20 mouse cellular contexts compared by ENCODE assay signal in the genomic region with DNA sequence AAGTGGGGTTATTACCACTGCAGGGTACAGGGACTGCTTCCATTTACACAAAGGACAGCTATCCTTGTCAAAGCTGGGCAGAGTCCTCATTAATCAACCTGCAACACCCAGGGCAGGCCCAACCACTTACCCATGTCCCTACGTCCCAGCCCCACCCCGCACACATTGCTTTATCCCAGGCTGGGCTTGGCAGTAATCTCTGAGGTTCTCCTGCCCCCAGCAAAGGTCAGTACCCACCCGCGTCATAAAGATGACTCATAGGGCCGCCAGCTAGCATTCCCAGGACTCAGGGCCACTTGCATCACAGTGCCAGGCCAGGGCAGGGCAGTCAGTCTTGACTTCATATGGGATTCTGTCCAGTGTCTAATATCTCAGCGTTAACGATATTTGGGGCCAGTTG. TPM values are rescaled to one million over a fixed set of nuclear protein-coding genes. Genes with fewer than 3 reads are reported as not detected.
A peak's percentile ranks its signal among the peaks of the same experiment; 100 is the strongest.
DNase-seq lines count a peak whose midpoint lies in the region; ATAC-seq and TF ChIP-seq lines count a peak whose summit lies in the region.
"Had no signal": no experiment of that assay in that cellular context is flagged by ENCODE, and none has a peak within 500 bp of the region (broad histone marks: within the 10 kb centered on the region; RNA-seq: fewer than 3 reads in every experiment).

No protein-coding gene starts in this region.

- H3K4me3 ChIP-seq in intestine, embryonic 15.5 days (replicated peaks) = no peak overlapping the region
- no peak overlapping the region for H3K4me3 ChIP-seq in stomach, postnatal 0 days (ENCODE audit: low read depth, low read length)
- H3K4me3 ChIP-seq: forebrain, embryonic 12.5 days; heart, adult 2 months; liver, embryonic 15.5 days; midbrain, embryonic 12.5 days had no signal

- TF ChIP-seq EP300 in stomach, postnatal 0 days (optimal IDR thresholded peaks at IDR 0.05) = no peak

- no peaks in the 10 kb centered on the region for H3K9me3 ChIP-seq in intestine, embryonic 15.5 days
- H3K9me3 ChIP-seq in stomach, postnatal 0 days (ENCODE audit: control insufficient read depth, low read length) = no peaks in the 10 kb centered on the region
- H3K9me3 ChIP-seq: forebrain, embryonic 12.5 days; liver, embryonic 15.5 days; midbrain, embryonic 12.5 days had no signal

- H3K27ac ChIP-seq in intestine, embryonic 15.5 days = no peak overlapping the region
- H3K27ac ChIP-seq in stomach, postnatal 0 days (replicated peaks) = no peak overlapping the region
- H3K27ac ChIP-seq: forebrain, embryonic 12.5 days; heart, adult 2 months; liver, embryonic 15.5 days; macrophage; midbrain, embryonic 12.5 days had no signal

- no peak overlapping the region for H3K9ac ChIP-seq in intestine, embryonic 15.5 days
- no peak overlapping the region for H3K9ac ChIP-seq in stomach, postnatal 0 days (ENCODE audit: low read length)
- H3K9ac ChIP-seq: forebrain, embryonic 12.5 days; liver, embryonic 15.5 days; midbrain, embryonic 12.5 days had no signal

- no peaks in the 10 kb centered on the region for H3K36me3 ChIP-seq in intestine, embryonic 15.5 days
- H3K36me3 ChIP-seq in stomach, postnatal 0 days (ENCODE audit: control insufficient read depth, insufficient read depth, low read length) = no peaks in the 10 kb centered on the region
- H3K36me3 ChIP-seq: forebrain, embryonic 12.5 days; G1E; liver, embryonic 15.5 days; midbrain, embryonic 12.5 days had no signal

- H3K4me2 ChIP-seq in intestine, embryonic 15.5 days (replicated peaks) = no peak overlapping the region
- H3K4me2 ChIP-seq in stomach, postnatal 0 days (replicated peaks; ENCODE audit: low read depth) = no peak overlapping the region
- H3K4me2 ChIP-seq: forebrain, embryonic 12.5 days; liver, embryonic 15.5 days; midbrain, embryonic 12.5 days had no signal

- TF ChIP-seq CTCF in stomach, postnatal 0 days (IDR thresholded peaks at IDR 0.05; ENCODE audit: low read depth) = no peak

- no peaks in the 10 kb centered on the region for H3K27me3 ChIP-seq in intestine, embryonic 15.5 days (replicated peaks)
- no peaks in the 10 kb centered on the region for H3K27me3 ChIP-seq in stomach, postnatal 0 days (ENCODE audit: control insufficient read depth, insufficient read depth, low read length)
- H3K27me3 ChIP-seq: forebrain, embryonic 12.5 days; liver, embryonic 15.5 days had no signal

- H3K4me1 ChIP-seq in intestine, embryonic 15.5 days (replicated peaks) = no peaks in the 10 kb centered on the region
- no peaks in the 10 kb centered on the region for H3K4me1 ChIP-seq in stomach, postnatal 0 days (replicated peaks; ENCODE audit: control insufficient read depth, insufficient read depth)
- H3K4me1 ChIP-seq: forebrain, embryonic 12.5 days; liver, embryonic 15.5 days; midbrain, embryonic 12.5 days had no signal

- ATAC-seq in intestine, embryonic 15.5 days = peak; percentile 88
- peak; percentile 84 for ATAC-seq in stomach, postnatal 0 days (ENCODE audit: low FRiP score, low TSS enrichment)

- 53% methylated on average over 7 of the region's 7 CpGs for WGBS in intestine, embryonic 15.5 days
- whole genome bisulfite sequencing in stomach, postnatal 0 days = 54% methylated on average over 7 of the region's 7 CpGs

- peak; percentile 39 for DNase-seq in adipocyte (ENCODE audit: low spot score)
- DNase-seq in adrenal gland, postnatal 10 days = peak; percentile 83
- peak; percentile 68 for DNase-seq in stomach, postnatal 0 days (ENCODE audit: low spot score)
- DNase-seq in gastrocnemius, adult 18-20 months (ENCODE audit: low spot score) = no peak
- DNase-seq in thymus, postnatal 36 days = no peak
- no peak for DNase-seq in left cerebral cortex, adult 11 months (ENCODE audit: low spot score)
- DNase-seq: cerebellum, adult 2 months; cerebellum, postnatal 36 days; gastrocnemius, postnatal 25 days; heart, adult 2 months; kidney, adult 9 months; right cerebral cortex, postnatal 4 days; thymus, postnatal 14 days had no signal

RNA-seq across cellular contexts. Expression of a gene that starts 18.0 kb away (rescaled TPM):
- total RNA-seq in adrenal gland, postnatal 10 days (2021) = 1 to 10 TPM; 1.2 to 3.3 TPM
- 0.93 and 1.1 TPM in 2 replicates for polyA plus RNA-seq in intestine, embryonic 15.5 days (2015; fragmentation: Nextera tagmentation; extraction: Ambion mirVana)
- polyA plus RNA-seq in stomach, postnatal 0 days (2015; fragmentation: Nextera tagmentation; extraction: Ambion mirVana) = 0.33 and 0.34 TPM in 2 replicates
- total RNA-seq in gastrocnemius, adult 18-20 months (2021) = 1 to 10 TPM; 3.3 to 4.8 TPM
- total RNA-seq: G1E; hematopoietic stem cell, adult 5-6 weeks had no signal
- polyA plus RNA-seq: G1E, macrophage had no signal

RNA-seq across cellular contexts. Expression of a gene that starts 36.4 kb away (rescaled TPM):
- 1 to 10 TPM in 1 of 2 experiments, under 1 TPM in 1; 0.54 to 1.2 TPM for total RNA-seq in adrenal gland, postnatal 10 days (2021)
- polyA plus RNA-seq in intestine, embryonic 15.5 days (2015; fragmentation: Nextera tagmentation; extraction: Ambion mirVana) = 0.29 and 0.35 TPM in 2 replicates
- polyA plus RNA-seq in stomach, postnatal 0 days (2015; fragmentation: Nextera tagmentation; extraction: Ambion mirVana) = 3.1 and 5.2 TPM in 2 replicates
- total RNA-seq in gastrocnemius, adult 18-20 months (2021) = under 1 TPM; 0.09 to 0.12 TPM
- total RNA-seq: hematopoietic stem cell, adult 5-6 weeks had no signal
- polyA plus RNA-seq: G1E, macrophage had no signal

Comparison
In these comparisons a context has a peak if more than half of its experiments do, and no peak if none do; other contexts are left out.
1. DNase-seq: peak in adipocyte (single experiment), adrenal gland, postnatal 10 days (single experiment) and stomach, postnatal 0 days (single experiment); none in gastrocnemius, adult 18-20 months (single experiment), thymus, postnatal 36 days (0 of 2) and left cerebral cortex, adult 11 months (single experiment).